Comparison of ENCODE assay signal across 12 mouse cellular contexts in genomic region chr1:87933051-87933450, GRCm38 (mm10).
DNase-seq lines count a peak whose midpoint lies in the region; ATAC-seq lines count a peak whose summit lies in the region.
"Had no signal": no experiment of that assay in that cellular context is flagged by ENCODE, and none has a peak within 500 bp of the region (broad histone marks: within the 10 kb centered on the region; RNA-seq: fewer than 3 reads in every experiment).

No protein-coding gene starts in this region.

- H3K4me1 ChIP-seq in heart, embryonic 15.5 days (replicated peaks) = peaks cover 4% of the 10 kb centered on the region; the same call in 1 of the 2 replicates
- H3K4me1 ChIP-seq: limb, embryonic 13.5 days had no signal

- H3K9me3 ChIP-seq in heart, embryonic 15.5 days (replicated peaks) = no peaks in the 10 kb centered on the region
- H3K9me3 ChIP-seq: limb, embryonic 13.5 days had no signal

- intact Hi-C loops in gastrocnemius, postnatal 14 days (cut with DNase I; ENCODE audit: low total_unique reads) = no loop called here
- intact Hi-C loops in left cerebral cortex, postnatal 10 days (cut with DNase I) = loop anchor here (5.0 kb wide), 1 partner anchor 156 kb away; no protein-coding TSS in a partner anchor
- intact Hi-C loops in left cerebral cortex, postnatal 4 days (cut with DNase I) = no loop called here

- WGBS in heart, embryonic 15.5 days = 63% methylated on average over 5 of the region's 5 CpGs

- H3K9ac ChIP-seq in heart, embryonic 15.5 days = no peak overlapping the region
- H3K9ac ChIP-seq: limb, embryonic 13.5 days had no signal

- peak overlapping the region; percentile 41 for H3K27ac ChIP-seq in heart, embryonic 15.5 days
- H3K27ac ChIP-seq: hindbrain, postnatal 0 days; limb, embryonic 13.5 days had no signal

- H3K4me2 ChIP-seq in heart, embryonic 15.5 days = no peak overlapping the region
- H3K4me2 ChIP-seq: limb, embryonic 13.5 days had no signal

- no peak overlapping the region for H3K4me3 ChIP-seq in heart, embryonic 15.5 days
- H3K4me3 ChIP-seq: limb, embryonic 13.5 days had no signal

- ATAC-seq in heart, embryonic 15.5 days (replicated peaks; ENCODE audit: insufficient number of reproducible peaks, insufficient read depth, low FRiP score, low read depth) = no peak; the same call in 1 of the 2 replicates
- ATAC-seq: forebrain, embryonic 16.5 days; hindbrain, postnatal 0 days had no signal

- H3K27me3 ChIP-seq in heart, embryonic 15.5 days = no peaks in the 10 kb centered on the region
- H3K27me3 ChIP-seq: limb, embryonic 13.5 days had no signal

- peaks cover 34% of the 10 kb centered on the region for H3K36me3 ChIP-seq in heart, embryonic 15.5 days

- peak; percentile 27 for DNase-seq in gastrocnemius, postnatal 25 days
- no peak for DNase-seq in gastrocnemius, postnatal 14 days
- peak; percentile 42 to 47 for DNase-seq in left cerebral cortex, postnatal 10 days (ENCODE audit: extremely low spot score in 1 of 2, low spot score in 2 of 2)
- DNase-seq in left cerebral cortex, postnatal 4 days = no peak
- DNase-seq in skeletal muscle tissue, adult 2 months (ENCODE audit: low read depth, low spot score) = peak; percentile 21
- no peak for DNase-seq in thymus, postnatal 0 days (ENCODE audit: low spot score)
- DNase-seq: adrenal gland, postnatal 25 days; lung, adult 2 months had no signal

Comparison
In these comparisons a context has a peak if more than half of its experiments do, and no peak if none do; other contexts are left out.
1. DNase-seq: peak in gastrocnemius, postnatal 25 days (single experiment), left cerebral cortex, postnatal 10 days (2 of 2) and skeletal muscle tissue, adult 2 months (single experiment); none in gastrocnemius, postnatal 14 days (single experiment), left cerebral cortex, postnatal 4 days (single experiment) and thymus, postnatal 0 days (single experiment).